In the genomic region with DNA sequence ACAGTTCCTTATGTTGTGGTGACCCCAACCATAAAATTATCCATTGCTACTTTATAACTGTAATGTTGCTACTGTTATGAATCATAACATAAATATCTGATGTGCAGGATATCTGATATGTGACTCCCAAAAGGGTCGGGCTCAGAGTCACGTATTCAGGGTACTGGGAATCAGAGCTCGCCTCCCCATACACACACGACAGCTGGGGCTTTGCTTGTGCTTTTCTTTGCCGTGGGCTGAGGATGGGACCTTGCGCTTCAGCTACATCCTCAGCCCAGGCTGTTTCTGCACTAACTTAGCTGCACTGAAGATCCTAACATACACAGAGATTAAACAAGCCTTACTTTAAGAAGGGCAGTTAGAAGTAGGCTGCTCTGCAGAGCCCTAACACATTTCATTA, we compare ENCODE assay signal across 30 mouse cellular contexts. TPM values are rescaled to one million over a fixed set of nuclear protein-coding genes. Genes with fewer than 3 reads are reported as not detected.
DNase-seq lines count a peak whose midpoint lies in the region; ATAC-seq and TF ChIP-seq lines count a peak whose summit lies in the region.
"Had no signal": no experiment of that assay in that cellular context is flagged by ENCODE, and none has a peak within 500 bp of the region (broad histone marks: within the 10 kb centered on the region; RNA-seq: fewer than 3 reads in every experiment).

No protein-coding gene starts in this region.

- ATAC-seq in kidney, postnatal 0 days (replicated peaks; ENCODE audit: low FRiP score, low read depth), result no peak
- no peak for ATAC-seq in limb, embryonic 15.5 days (ENCODE audit: insufficient number of reproducible peaks, low FRiP score, low TSS enrichment, low read depth)
- ATAC-seq in intestine, embryonic 16.5 days, result no peak
- ATAC-seq: activated CD4-positive, CD25-positive, alpha-beta regulatory T cell, adult 4 months; forebrain, embryonic 13.5 days; lung, postnatal 0 days; midbrain, embryonic 13.5 days had no signal

- no peak for TF ChIP-seq CTCF in kidney, postnatal 0 days (IDR thresholded peaks at IDR 0.05; ENCODE audit: low read depth)

- no peaks in the 10 kb centered on the region for H3K27me3 ChIP-seq in kidney, postnatal 0 days (ENCODE audit: insufficient read depth, low read length)
- no peaks in the 10 kb centered on the region for H3K27me3 ChIP-seq in embryonic facial prominence, embryonic 10.5 days (replicated peaks; ENCODE audit: low read depth, poor library complexity, severe bottlenecking)
- no peaks in the 10 kb centered on the region for H3K27me3 ChIP-seq in limb, embryonic 15.5 days
- no peaks in the 10 kb centered on the region for H3K27me3 ChIP-seq in intestine, embryonic 16.5 days (replicated peaks; ENCODE audit: control insufficient read depth, insufficient read depth, low read length)
- H3K27me3 ChIP-seq: CH12.LX; heart, embryonic 12.5 days; limb, embryonic 13.5 days; liver, embryonic 13.5 days; midbrain, embryonic 13.5 days had no signal

- H3K36me3 ChIP-seq in kidney, postnatal 0 days (ENCODE audit: insufficient read depth, low read length), result no peaks in the 10 kb centered on the region
- no peaks in the 10 kb centered on the region for H3K36me3 ChIP-seq in embryonic facial prominence, embryonic 10.5 days (replicated peaks)
- no peaks in the 10 kb centered on the region for H3K36me3 ChIP-seq in limb, embryonic 15.5 days
- no peaks in the 10 kb centered on the region for H3K36me3 ChIP-seq in intestine, embryonic 16.5 days (ENCODE audit: control insufficient read depth, insufficient read depth, low read length)
- H3K36me3 ChIP-seq: heart, embryonic 12.5 days; limb, embryonic 13.5 days; liver, embryonic 13.5 days; midbrain, embryonic 13.5 days had no signal

- 32% methylated on average over 6 of the region's 6 CpGs for WGBS in kidney, postnatal 0 days
- 66% methylated on average over 6 of the region's 6 CpGs for WGBS in embryonic facial prominence, embryonic 10.5 days
- WGBS in limb, embryonic 15.5 days, result 55% methylated on average over 6 of the region's 6 CpGs
- 56% methylated on average over 6 of the region's 6 CpGs for WGBS in intestine, embryonic 16.5 days

- DNase-seq in kidney, postnatal 0 days (ENCODE audit: low spot score), result peak; percentile 41
- DNase-seq in kidney, adult 18-20 months, result no peak
- peak; percentile 48 for DNase-seq in 3T3-L1 (ENCODE audit: low read depth, low spot score)
- no peak for DNase-seq in embryonic facial prominence, embryonic 10.5 days (ENCODE audit: low spot score)
- no peak for DNase-seq in left cerebral cortex, adult 18-20 months (ENCODE audit: low spot score in 2 of 2)
- DNase-seq: adrenal gland, adult 8-10 months; B cell, adult 2 months; cerebellum, adult 2 months; cerebellum, postnatal 14 days; gastrocnemius, postnatal 36 days; heart, adult 18-20 months; heart, postnatal 10 days; kidney, adult 8-10 months; kidney, postnatal 14 days; layer of hippocampus, adult 9-11 months; liver, embryonic 13.5 days; lung, adult 18-20 months; lung, postnatal 4 days; right cerebral cortex, postnatal 14 days had no signal

- peaks cover 24% of the 10 kb centered on the region for H3K4me1 ChIP-seq in kidney, postnatal 0 days (replicated peaks; ENCODE audit: insufficient read depth, low read length)
- peaks cover 62% of the 10 kb centered on the region for H3K4me1 ChIP-seq in embryonic facial prominence, embryonic 10.5 days
- peaks cover 50% of the 10 kb centered on the region for H3K4me1 ChIP-seq in limb, embryonic 15.5 days
- H3K4me1 ChIP-seq in intestine, embryonic 16.5 days (ENCODE audit: control insufficient read depth, insufficient read depth, low read length), result no peaks in the 10 kb centered on the region

- no peak overlapping the region for H3K27ac ChIP-seq in kidney, postnatal 0 days
- peak overlapping the region; percentile 19; the same call in 1 of the 2 replicates for H3K27ac ChIP-seq in embryonic facial prominence, embryonic 10.5 days (replicated peaks)
- peak overlapping the region; percentile 51 for H3K27ac ChIP-seq in limb, embryonic 15.5 days
- H3K27ac ChIP-seq in intestine, embryonic 16.5 days (ENCODE audit: low read length), result no peak overlapping the region
- H3K27ac ChIP-seq: forebrain, embryonic 13.5 days; hindbrain, embryonic 14.5 days; limb, embryonic 13.5 days; liver, embryonic 13.5 days; midbrain, embryonic 13.5 days had no signal

- H3K4me3 ChIP-seq in kidney, postnatal 0 days (replicated peaks; ENCODE audit: low read depth, low read length), result no peak overlapping the region
- H3K4me3 ChIP-seq in embryonic facial prominence, embryonic 10.5 days, result no peak overlapping the region
- H3K4me3 ChIP-seq in limb, embryonic 15.5 days, result no peak overlapping the region
- H3K4me3 ChIP-seq in intestine, embryonic 16.5 days (ENCODE audit: low read length), result no peak overlapping the region
- H3K4me3 ChIP-seq: forebrain, embryonic 13.5 days; heart, embryonic 12.5 days; limb, embryonic 13.5 days; liver, embryonic 13.5 days; megakaryocyte, embryonic 14.5 days; midbrain, embryonic 13.5 days had no signal

- no peak overlapping the region for H3K4me2 ChIP-seq in kidney, postnatal 0 days (ENCODE audit: low read length)
- H3K4me2 ChIP-seq in limb, embryonic 15.5 days, result no peak overlapping the region
- H3K4me2 ChIP-seq in intestine, embryonic 16.5 days (ENCODE audit: low read depth, low read length), result no peak overlapping the region
- H3K4me2 ChIP-seq: forebrain, embryonic 13.5 days; heart, embryonic 12.5 days; hindbrain, embryonic 14.5 days; limb, embryonic 13.5 days; liver, embryonic 13.5 days; midbrain, embryonic 13.5 days had no signal

- no peak overlapping the region for H3K9ac ChIP-seq in kidney, postnatal 0 days (ENCODE audit: low read depth, low read length)
- H3K9ac ChIP-seq in limb, embryonic 15.5 days, result no peak overlapping the region
- H3K9ac ChIP-seq in intestine, embryonic 16.5 days (ENCODE audit: low read depth, low read length), result no peak overlapping the region
- H3K9ac ChIP-seq: forebrain, embryonic 13.5 days; heart, embryonic 12.5 days; hindbrain, embryonic 14.5 days; limb, embryonic 13.5 days; liver, embryonic 13.5 days; midbrain, embryonic 13.5 days had no signal

- no peaks in the 10 kb centered on the region for H3K9me3 ChIP-seq in kidney, postnatal 0 days (replicated peaks; ENCODE audit: low read length)
- no peaks in the 10 kb centered on the region for H3K9me3 ChIP-seq in embryonic facial prominence, embryonic 10.5 days
- H3K9me3 ChIP-seq in limb, embryonic 15.5 days, result no peaks in the 10 kb centered on the region
- H3K9me3 ChIP-seq in intestine, embryonic 16.5 days (ENCODE audit: control insufficient read depth, low read length), result no peaks in the 10 kb centered on the region
- H3K9me3 ChIP-seq: forebrain, embryonic 13.5 days; heart, embryonic 12.5 days; limb, embryonic 13.5 days; liver, embryonic 13.5 days; megakaryocyte, embryonic 14.5 days; midbrain, embryonic 13.5 days had no signal

RNA-seq across cellular contexts. Expression of a gene that starts 10.2 kb away (rescaled TPM):
- polyA plus RNA-seq in kidney, postnatal 0 days (2015; fragmentation: Nextera tagmentation; extraction: Ambion mirVana), result 18.3 and 20.0 TPM in 2 replicates
- polyA plus RNA-seq in embryonic facial prominence, embryonic 10.5 days (2016; fragmentation: Nextera tagmentation; extraction: Ambion mirVana), result 16.5 and 17.3 TPM in 2 replicates
- 37.6 and 42.9 TPM in 2 replicates for polyA plus RNA-seq in limb, embryonic 15.5 days (2015; fragmentation: Nextera tagmentation; extraction: Ambion mirVana)
- total RNA-seq in left cerebral cortex, adult 18-20 months (2021), result 10 to 100 TPM; 14.4 to 16.4 TPM
- polyA plus RNA-seq in intestine, embryonic 16.5 days (2015; fragmentation: Nextera tagmentation; extraction: Ambion mirVana), result 9.1 and 10.5 TPM in 2 replicates

Comparison
In these comparisons a context has a peak if more than half of its experiments do, and no peak if none do; other contexts are left out.
1. DNase-seq: peak in kidney, postnatal 0 days (single experiment) and 3T3-L1 (single experiment); none in kidney, adult 18-20 months (single experiment), embryonic facial prominence, embryonic 10.5 days (single experiment) and left cerebral cortex, adult 18-20 months (0 of 2).
2. H3K27ac ChIP-seq: peak in embryonic facial prominence, embryonic 10.5 days (single experiment) and limb, embryonic 15.5 days (single experiment); none in kidney, postnatal 0 days (single experiment) and intestine, embryonic 16.5 days (single experiment).